Mouse (Mus musculus) urinary bladder, adult 2 months (tissue): Measurements from ENCODE around the gene Lsp1. TPM values are rescaled to one million over a fixed set of nuclear protein-coding genes. Genes with fewer than 3 reads are reported as not detected.

Experiments
- DNase-seq: peaks from one replicate; pipeline ENCODE4 v3.0.0; 2022; ENCODE audit warnings: low spot score
- polyA plus RNA-seq: library from polyadenylated mRNA; depleted of rRNA; stranded (reverse); fragments of >200 nt; gene quantifications from 2 replicates; pipeline ENCODE4 v1.2.3, GENCODE M21; 2012

Lsp1 gene
- polyA plus RNA-seq, 1 experiment: 379 TPM

DNA sequence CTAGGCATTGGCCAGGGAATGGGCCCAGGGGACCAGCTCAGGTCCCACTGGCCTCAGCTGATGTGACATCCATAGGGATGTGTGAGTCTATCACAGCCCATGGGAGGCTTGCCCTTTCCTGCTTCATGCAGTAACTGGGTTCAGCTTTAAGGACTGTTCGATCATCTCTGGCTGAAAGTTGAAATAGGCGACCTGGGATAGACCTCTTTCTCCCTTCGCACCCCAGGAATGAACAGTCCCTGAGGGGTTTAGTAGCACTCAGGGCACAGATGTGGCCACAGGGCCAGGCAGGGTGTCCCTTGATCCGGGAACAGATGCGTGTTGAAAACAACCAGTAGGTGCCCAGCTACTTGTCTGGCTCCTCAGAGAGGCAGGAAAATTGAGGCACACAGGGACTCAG lies 15.7 kb downstream of the Lsp1 start:
- peak; percentile 20 for DNase-seq

DNA sequence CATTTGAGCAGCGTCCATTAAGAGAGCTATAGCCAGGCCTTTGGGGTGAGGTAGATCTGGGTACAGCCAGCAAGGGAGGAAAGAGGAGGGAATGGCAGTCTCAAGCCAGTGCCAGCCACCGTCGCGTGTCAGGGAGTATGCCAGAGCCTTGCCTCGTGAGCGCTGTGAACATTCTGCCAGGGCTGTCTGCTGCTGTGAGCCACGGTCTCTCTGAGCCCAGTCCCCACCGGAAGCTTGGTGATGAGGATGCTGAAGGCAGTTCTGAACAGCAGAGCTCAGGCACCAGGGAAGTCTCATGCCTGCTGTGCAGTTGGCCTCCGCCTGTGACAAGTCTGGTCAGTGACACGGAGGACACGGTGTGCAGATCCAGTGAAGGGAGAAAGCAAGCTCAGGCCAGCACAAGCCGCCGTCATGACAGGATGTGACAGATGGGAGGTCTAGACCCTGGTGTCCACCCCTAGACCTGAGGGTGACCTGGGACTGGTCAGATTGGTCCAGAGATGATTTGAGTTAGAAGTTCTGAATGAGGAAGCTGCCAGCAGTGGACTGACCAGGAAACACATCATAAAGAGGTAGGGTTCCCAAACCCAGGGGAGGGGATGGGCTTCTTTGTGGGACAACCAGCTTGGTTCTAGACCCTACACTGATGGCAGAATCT lies 16.3 kb downstream of the Lsp1 start:
- DNase-seq: peak; percentile 38

DNA sequence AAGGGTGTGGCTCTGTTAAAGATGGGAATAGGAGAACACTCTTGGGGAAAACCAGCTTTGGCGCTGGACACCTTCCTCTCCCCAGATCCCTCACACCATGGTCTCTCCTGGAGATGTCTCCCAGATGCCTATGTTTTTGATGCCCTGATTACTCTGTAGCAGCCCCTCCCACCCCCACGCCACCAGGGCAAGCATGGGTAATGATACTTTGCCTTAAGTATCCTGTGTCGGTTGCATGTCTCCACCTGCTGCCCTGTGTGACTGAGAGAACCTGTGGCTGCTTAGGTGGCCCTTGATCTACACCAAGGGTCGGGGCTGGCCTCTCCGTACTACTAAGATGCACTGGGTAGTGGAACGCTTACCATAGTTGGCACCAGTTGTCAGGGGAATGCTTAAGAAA lies 17.4 kb downstream of the Lsp1 start:
- no peak for DNase-seq

DNA sequence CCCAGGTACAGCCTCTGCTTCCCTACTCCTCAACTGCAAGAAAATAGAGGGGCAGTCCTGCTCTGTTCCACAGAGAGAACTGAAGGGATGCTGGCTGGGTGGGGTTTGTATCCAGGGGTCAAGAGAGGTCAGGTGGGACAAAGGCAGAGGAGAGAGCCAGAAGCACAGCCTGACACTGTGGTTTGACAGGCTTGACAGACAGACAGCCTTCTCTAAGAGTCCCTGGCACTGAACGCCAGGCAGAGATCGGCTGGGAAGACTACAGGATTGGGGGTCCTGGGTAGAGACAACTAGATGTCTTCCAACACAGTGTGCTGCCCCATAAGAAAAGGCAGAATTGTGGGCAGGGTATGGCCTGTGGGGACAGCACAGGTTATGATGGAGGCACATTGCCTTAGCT lies 18.0 kb downstream of the Lsp1 start:
- DNase-seq: no peak

DNA sequence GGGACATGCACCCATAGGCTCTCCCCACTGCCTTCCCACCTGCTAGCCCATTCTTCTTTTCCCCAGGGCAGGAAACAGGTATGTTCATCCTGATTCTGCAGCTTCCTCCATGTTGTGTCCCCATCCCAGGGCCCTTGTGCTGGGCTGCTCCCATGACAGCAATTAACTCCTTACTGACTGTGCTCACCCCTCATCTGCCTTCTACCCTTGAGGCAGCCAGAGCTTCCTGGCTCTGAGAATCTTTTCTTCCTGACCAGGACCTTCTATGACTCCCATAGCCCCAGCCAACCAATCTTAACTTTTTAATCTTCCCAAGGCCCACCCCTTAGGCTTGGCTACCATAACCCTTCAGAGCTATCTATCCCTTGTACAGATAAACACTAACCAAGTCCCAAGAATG lies 18.7 kb downstream of the Lsp1 start:
- DNase-seq: no peak

DNA sequence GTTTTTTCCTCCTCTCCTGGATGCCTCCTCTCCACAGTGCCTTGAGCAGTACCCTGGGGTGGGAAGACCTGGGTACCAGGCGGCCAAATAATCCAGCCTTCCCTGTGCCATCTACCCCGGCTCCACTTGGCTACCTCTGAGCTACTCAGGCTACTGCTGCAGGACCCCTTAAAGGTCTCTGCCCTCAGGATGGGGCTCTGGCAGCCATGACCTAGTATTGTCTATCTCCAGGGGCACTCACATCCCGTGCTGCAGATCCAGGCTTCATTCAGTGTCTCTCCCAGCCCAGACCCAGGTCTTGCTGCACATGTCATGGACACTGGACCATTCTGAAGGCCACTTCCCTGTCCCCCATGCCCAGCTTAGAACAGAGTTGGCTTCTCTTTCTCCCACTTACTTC lies 19.3 kb downstream of the Lsp1 start:
- no peak for DNase-seq

DNA sequence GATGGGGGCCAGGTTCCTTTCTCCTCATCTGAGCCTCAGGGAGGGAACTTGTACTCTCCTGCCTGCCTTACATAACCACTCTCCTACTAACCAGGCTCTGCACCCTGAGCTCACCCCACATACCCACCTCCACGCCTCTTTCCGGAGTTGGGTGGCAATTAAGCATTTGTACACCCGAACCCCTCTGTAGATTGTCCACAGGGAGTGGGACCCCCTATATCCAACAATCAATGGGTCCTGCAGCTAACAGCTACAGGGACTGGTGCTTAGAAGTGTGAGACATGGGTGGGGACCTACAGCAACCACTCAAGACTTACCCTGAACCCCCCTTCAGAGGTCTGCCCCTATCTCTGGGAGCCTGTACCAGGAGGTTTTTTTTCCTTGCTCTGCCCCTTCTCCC lies 20.1 kb downstream of the Lsp1 start:
- DNase-seq: no peak

DNA sequence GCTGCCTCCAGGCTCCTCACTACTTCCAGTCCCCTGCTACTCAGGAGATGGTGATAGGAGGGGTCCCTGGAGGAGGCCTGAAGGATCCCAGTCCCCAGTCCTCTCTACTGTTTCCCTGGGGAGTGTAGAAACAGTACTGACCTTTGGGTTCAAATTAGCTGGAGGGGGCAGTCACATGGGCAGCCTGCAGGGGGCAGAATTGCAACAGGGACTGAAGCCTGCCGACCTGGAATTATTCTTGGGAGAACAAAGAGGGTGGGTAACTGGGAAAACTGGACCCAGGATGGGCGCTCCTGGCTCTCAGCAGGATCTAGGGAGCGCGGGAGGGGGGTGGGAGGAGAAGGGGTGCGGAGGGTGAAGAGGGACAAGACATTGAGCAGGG lies 20.6 kb downstream of the Lsp1 start:
- DNase-seq: no peak

DNA sequence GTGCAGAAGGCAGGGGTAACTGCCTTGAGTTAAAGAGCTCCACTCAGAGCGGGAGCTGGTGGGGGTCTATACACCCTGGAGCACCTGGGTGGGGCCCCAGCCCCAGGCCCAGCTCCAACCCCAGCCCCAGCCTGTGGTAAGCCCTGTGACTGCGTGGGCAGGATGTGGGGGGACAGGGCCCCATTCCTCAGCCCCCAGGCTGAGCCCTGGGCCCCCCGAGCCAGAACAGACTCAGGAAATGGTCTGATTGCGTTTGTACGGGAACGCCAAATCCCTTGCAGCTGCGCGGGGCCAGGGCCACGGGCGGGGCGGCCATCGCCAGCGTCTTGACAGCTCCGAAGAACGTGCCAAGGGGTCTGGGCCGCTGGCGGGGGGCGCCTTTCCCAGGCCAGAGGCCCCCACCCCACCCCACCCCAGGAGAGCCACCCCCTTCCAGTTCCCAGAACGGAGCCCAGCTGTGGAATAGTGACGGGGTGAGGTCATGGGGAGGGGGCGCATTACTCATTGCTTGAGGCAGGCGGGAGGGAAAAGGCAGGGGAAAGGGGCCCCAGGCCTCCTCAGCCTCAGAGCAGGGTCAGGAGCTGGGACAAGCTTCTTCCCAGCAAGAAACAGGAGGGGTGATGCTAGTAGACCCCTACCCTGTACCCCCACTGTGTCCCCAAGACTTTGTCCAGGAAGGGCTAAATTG lies 21.1 kb downstream of the Lsp1 start:
- no peak for DNase-seq

DNA sequence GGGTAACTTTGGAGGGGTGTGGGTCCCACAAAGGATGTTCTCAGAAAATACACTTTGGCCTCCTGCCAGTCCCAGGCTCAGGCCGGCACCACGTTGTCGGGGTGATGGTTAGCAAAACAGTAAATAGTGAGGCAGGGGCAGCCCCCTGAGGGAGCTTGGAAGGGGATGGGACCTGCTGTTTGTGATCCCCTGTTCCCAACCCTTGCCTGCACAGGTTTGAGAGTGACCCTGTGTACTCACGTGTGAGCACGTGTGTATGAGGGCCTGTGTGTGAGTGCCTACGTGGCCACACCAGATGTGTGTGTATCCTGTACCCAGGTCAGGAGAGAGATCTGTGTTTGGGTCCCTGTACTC lies 21.6 kb downstream of the Lsp1 start:
- DNase-seq: no peak

DNA sequence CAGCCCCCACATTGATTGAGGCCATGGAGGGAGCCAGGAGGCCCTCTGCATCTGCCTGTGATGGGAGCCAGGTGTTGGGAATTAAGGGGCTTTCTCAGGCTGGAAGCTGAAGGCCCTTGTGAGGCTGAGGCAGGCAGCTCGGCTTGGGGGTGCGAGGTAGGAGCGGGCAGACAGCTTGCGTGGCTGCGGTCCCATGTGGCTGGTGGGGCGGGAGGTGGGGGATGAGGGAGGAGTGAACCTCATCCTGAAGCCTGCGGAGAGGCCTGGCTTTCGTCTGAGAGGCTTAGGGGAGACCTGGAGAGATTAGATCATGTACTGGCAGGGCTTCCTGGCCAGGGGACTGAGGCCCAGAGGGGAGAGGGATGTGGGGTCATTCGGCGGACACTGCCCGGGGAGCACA lies 22.5 kb downstream of the Lsp1 start:
- no peak for DNase-seq

DNA sequence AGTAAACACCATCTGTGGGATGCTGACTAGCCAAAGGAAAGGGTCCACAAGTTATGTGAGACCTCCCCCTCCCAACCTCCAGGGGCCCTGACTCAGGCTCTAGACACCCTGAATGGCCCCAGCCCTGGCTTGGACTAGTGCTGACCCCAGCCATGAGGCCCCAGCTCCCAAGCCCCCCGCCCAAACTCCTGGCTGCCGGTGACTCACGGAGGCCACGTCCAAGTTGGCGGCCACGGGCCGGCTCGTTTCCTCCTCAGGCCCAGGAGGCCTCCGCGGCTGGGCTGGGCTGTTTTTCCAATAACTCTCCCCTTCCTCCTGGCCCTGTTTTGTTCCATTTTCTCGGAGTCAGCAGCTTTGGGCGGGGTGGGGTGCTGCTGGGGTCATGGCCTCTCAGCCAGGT lies 24.2 kb downstream of the Lsp1 start:
- no peak for DNase-seq

DNA sequence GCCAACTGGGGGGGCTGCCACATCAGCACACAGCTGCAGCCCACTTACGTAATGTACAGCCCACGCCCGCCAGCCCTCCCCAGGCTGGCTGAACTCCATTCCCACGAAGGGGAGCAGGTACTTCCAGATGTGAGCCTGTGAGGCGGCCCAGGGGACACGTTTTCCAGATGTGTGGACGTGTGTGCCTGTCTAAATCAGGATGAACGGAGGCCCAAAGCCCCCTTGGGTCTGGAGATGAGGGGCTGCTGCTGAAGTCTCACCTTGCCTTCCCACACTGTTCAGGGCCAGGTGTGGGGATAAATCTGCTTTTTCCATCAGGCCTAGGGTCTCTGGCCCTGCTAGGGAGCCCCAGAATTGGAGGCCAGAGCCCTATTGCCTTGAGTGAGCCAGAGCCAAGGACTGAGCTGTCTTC lies 26.1 kb downstream of the Lsp1 start:
- DNase-seq: no peak

DNA sequence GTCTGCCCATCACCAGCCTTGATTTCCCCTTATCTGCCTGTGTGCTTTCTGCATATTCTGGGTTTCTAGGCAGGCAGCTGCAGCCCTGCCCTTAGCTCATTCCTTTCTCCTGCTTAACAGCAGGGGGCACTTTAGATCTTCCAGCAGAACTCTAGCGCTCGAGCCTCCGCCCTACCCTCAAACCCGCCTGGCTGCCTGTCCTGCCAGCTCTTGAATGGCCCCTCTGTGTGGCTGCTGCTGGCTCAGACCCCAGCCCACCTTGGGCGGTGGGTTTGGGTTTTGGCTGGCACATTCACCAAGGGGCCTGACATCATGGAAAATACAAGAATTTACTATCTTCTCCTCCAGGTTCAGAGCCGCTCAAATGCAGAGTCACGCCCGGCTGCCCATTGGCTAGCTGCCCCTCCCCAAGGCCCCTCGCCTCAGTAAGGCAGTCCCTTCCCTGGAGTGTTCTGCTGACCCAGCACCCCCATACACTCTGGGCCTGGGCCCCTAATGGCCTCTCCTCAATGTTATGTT lies 26.8 kb downstream of the Lsp1 start:
- DNase-seq: no peak

DNA sequence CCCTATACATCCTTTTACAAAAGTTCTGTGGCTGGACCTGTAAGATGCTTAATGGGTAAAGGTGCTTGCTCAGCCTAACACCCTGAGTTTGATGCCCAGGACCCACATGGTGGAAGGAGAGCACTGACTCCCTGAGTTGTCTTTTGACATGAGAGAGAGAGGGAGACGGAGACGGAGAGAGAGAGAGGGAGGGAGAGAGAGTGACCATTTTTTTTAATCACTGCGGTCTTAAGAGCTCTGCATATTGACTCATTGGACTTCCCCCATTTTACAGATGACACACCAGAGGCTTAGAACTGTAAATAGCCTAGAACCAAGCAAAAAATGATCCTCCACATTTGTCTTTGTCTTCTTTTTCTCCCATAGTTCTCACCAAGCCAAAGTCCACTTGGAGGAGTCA lies 27.4 kb downstream of the Lsp1 start:
- no peak for DNase-seq

DNA sequence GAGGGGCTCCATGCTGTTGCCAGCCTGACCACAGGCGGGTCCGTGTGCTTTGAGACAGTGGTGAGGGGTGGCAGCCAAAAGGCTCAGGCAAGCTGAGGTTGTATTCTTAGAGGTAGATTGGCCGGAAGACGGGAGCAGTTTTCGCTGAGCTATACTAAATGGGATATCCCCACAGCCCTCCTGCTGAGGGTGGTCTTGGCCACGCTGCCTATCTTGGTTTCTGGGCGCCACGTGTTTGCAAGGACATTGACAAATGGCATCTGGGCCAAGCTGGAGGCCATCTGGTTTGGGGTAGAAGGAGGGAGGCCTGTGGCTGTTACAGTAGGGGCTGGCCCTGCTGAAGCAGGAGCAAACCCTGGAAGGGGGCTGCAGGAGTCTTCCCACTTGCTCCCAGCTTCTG lies 32.9 kb downstream of the Lsp1 start:
- DNase-seq: no peak

DNA sequence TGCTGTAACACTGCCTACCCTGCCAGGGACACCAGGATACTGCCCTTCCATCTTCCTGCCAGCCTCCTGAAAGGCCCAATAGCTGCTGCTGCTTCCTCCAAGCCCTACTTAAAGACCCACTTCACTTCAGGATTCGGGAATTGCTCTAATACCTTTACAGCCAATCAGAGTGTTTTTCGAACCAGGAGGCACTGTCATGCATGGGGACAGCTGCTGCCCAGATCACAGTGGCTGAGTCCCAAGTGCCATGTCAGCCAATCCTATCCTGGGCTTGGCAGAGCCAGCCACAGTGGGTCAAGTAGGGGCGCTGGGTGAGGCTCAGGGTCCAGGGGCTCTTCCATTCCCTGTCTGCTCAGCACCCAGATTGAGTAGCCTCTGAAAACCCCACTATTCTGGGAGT lies 35.5 kb downstream of the Lsp1 start:
- no peak for DNase-seq

DNA sequence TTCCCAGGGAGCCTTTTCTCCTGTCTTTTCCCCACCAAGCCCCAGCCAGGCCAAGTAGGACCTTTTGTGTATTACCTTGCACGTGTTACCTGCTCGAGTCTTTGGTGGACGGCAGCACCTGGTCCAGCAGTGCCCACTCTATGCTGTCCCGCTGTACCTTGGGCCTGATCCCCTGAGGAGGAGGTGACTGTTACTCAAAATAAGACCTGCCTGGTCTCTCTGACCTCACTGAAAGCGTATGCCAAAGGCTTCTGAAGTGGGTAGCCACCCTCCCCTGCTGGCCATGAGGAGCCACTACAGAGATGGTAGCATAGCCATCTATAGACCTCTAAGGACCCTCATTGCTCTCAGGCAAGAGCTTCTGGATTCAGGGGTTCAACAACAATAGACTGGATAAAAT lies 36.2 kb downstream of the Lsp1 start:
- DNase-seq: no peak

DNA sequence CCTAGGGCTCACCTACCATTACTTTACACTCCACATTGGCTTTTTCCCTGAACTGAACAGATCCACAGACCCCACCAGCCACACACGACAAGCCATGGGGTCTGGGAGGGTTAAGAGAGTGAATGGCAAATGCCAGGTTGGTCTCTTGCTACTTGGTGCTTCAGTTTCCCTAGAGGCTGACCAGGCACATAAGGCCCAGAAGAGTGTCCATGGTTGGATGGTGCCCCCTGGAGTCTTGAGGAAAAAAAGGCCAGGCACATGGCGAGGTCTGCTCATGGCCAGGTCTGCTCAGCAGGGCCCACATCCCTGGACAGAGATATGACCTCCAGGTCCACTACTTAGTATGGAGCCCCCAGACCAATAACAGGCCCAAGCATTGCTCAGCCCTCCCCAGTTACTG lies 37.2 kb downstream of the Lsp1 start:
- DNase-seq: no peak

DNA sequence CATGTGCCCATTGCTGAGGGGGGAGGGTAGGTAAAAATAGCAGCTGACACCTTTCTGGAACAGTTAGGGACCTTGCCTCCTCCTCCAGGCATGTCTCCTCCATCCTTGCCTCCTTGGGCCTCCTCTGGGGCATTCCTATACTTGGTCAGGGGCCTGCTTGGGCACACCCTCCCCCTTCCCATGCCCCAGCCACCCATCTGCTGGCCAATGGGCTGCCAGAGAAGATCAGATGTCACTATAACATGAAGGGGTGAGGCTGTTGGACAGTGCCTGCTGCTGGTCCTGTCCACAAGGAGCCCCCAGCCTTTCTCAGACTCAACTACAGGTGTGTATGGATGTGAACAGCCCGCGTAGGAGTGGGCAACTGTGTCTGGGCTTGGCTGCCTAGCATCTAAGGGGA lies 38.0 kb downstream of the Lsp1 start, which contains the start of gene Tnnt3:
Gene Tnnt3 (plus strand): TSS at position 262 of the 400 bp plus-strand sequence.
- DNase-seq: no peak

DNA sequence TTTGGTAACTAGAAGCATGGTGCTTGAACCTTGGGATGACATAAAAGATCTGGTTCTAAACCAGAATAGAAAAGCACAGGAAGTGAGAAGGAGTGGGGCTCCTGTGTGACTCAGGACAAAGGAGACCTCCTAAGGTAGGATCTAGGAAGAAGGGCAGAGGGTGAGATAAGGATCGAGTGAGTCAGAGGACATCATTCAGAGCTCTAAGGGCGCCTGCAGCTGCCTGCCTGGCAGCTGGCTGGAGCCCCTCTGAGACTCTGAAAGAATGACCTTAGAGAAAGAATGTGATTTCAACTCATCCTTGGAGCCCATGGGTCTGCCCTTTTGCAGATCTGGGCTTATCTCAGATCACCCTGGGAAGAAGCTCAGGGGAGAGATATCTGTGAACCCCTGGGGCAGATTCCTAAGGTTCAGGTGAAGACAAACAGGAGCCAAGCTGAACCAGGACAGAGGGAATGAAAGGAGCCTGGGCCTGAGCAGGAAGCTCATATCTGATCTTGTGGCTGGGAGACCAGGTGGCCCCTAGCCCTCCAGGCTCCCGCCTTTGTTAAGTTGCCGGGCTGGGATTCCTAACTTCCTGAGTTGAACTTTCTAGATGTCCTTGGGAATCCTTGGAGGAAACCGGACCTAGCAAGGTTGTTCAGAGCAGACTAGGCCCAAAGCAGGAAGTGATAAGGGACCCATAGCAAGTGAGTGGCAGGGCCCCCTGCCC lies 38.6 kb downstream of the Lsp1 start:
- DNase-seq: no peak

DNA sequence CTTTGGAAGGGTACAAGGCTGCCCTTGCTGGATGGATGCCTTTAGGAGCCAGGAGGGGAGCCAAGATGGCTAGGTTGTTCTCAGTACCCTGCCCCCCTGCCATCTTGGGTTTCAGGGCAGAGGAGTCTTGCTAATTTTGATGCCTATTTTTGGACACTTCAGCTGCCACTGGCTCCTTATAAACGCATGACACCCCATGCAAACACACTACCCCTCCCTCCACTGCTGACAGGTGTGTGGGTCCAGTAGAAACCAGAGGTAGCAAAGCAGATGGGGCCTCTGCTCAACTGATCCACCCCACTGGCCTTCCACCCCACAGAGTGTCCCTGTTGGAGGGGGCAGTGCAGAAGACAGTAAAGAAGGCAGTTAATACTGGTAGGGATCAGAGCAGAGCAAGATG lies 39.4 kb downstream of the Lsp1 start:
- DNase-seq: no peak

DNA sequence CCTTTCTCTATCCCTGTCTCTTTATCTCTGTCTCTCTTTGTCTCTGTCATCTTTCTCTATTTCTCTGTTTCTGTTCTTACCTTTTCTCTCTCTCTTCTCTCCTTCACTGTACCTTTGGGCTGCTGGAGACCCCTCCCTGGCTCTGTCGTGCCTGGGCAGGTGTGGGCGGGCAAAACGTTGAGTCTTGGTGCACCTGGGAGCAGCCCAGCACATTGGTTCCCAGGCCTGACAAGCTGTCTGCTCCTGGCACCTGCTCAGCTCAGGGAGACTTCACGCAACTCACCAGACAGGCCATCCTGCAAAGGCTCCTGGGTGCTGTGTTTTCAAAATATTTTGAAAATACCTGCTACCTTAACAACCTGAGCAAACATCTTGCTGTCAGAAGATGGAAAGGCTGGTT lies 42.6 kb downstream of the Lsp1 start:
- no peak for DNase-seq
